Mouse (Mus musculus): ENCODE data around the gene 4933424G06Rik. TPM values are rescaled to one million over a fixed set of nuclear protein-coding genes. Genes with fewer than 3 reads are reported as not detected.
A peak's percentile ranks its signal among the peaks of the same experiment; 100 is the strongest.

4933424G06Rik gene
- polyA plus RNA-seq, 2 experiments = 0.10 TPM; not detected in 1

GRCm38 (mm10) chr1:36709055-36709853 is 695 bp upstream of the 4933424G06Rik start:
- peaks cover 12% of the 10 kb centered on the region for H3K4me1 ChIP-seq (ENCODE audit: control insufficient read depth, insufficient read depth, low read length)
- H3K27me3 ChIP-seq (ENCODE audit: control insufficient read depth, insufficient read depth, low read length) = no peaks in the 10 kb centered on the region
- DNase-seq (ENCODE audit: low spot score) = peak; percentile 46
- H3K9me3 ChIP-seq (ENCODE audit: control insufficient read depth, low read length) = no peaks in the 10 kb centered on the region
- no peak for TF ChIP-seq POLR2A (IDR thresholded peaks at IDR 0.05; ENCODE audit: borderline replicate concordance, extremely low read depth, insufficient read depth, insufficient read length)
- WGBS = under 1% methylated on average over 33 of the region's 33 CpGs
- ATAC-seq (ENCODE audit: low FRiP score, low read depth) = peak; percentile 73
- H3K36me3 ChIP-seq (ENCODE audit: control insufficient read depth, insufficient read depth, low read length) = peaks cover 32% of the 10 kb centered on the region
- peak overlapping the region; percentile 79 for H3K27ac ChIP-seq (replicated peaks; ENCODE audit: low read depth, low read length)
- peak overlapping the region; percentile 85 for H3K9ac ChIP-seq (ENCODE audit: low read depth, low read length, severe bottlenecking)
- peak overlapping the region; percentile 98 for H3K4me3 ChIP-seq (replicated peaks; ENCODE audit: low read length)
- peak overlapping the region; percentile 74 for H3K4me2 ChIP-seq (replicated peaks; ENCODE audit: low read depth, low read length, severe bottlenecking)

GRCm38 (mm10) chr1:36711104-36711503 is 1.2 kb downstream of the 4933424G06Rik start:
- DNase-seq (ENCODE audit: low spot score) = no peak
- Histone ChIP-seq H3K9ac (ENCODE audit: low read depth, low read length, severe bottlenecking) (no peak overlapping the region), H3K27me3 (ENCODE audit: control insufficient read depth, insufficient read depth, low read length) (no peaks in the 10 kb centered on the region), H3K4me1 (ENCODE audit: control insufficient read depth, insufficient read depth, low read length) (peaks cover 12% of the 10 kb centered on the region), H3K4me3 (replicated peaks; ENCODE audit: low read length) (no peak overlapping the region), H3K9me3 (ENCODE audit: control insufficient read depth, low read length) (no peaks in the 10 kb centered on the region), H3K27ac (replicated peaks; ENCODE audit: low read depth, low read length) (no peak overlapping the region), H3K36me3 (ENCODE audit: control insufficient read depth, insufficient read depth, low read length) (peaks cover 14% of the 10 kb centered on the region), H3K4me2 (replicated peaks; ENCODE audit: low read depth, low read length, severe bottlenecking) (no peak overlapping the region)
- TF ChIP-seq POLR2A (IDR thresholded peaks at IDR 0.05; ENCODE audit: borderline replicate concordance, extremely low read depth, insufficient read depth, insufficient read length) = no peak
- no peak for ATAC-seq (ENCODE audit: low FRiP score, low read depth)
- whole genome bisulfite sequencing = 93% methylated on average over 2 of the region's 2 CpGs

GRCm38 (mm10) chr1:36714311-36714710 is 4.4 kb downstream of the 4933424G06Rik start, which contains the start of gene Actr1b:
Gene Actr1b, minus strand, starts transcription at chr1:36714422.
- H3K36me3 ChIP-seq (ENCODE audit: control insufficient read depth, insufficient read depth, low read length) = no peaks in the 10 kb centered on the region
- no peaks in the 10 kb centered on the region for H3K4me1 ChIP-seq (ENCODE audit: control insufficient read depth, insufficient read depth, low read length)
- no peaks in the 10 kb centered on the region for H3K27me3 ChIP-seq (ENCODE audit: control insufficient read depth, insufficient read depth, low read length)
- DNase-seq (ENCODE audit: low spot score) = no peak
- no peaks in the 10 kb centered on the region for H3K9me3 ChIP-seq (ENCODE audit: control insufficient read depth, low read length)
- 81% methylated on average over 5 of the region's 5 CpGs for WGBS
- no peak for TF ChIP-seq POLR2A (IDR thresholded peaks at IDR 0.05; ENCODE audit: borderline replicate concordance, extremely low read depth, insufficient read depth, insufficient read length)
- H3K4me2 ChIP-seq (replicated peaks; ENCODE audit: low read depth, low read length, severe bottlenecking) = no peak within 1 kb of the TSS
- no peak for ATAC-seq (ENCODE audit: low FRiP score, low read depth)
- no peak within 1 kb of the TSS for H3K9ac ChIP-seq (ENCODE audit: low read depth, low read length, severe bottlenecking)
- H3K27ac ChIP-seq (replicated peaks; ENCODE audit: low read depth, low read length) = no peak within 1 kb of the TSS
- H3K4me3 ChIP-seq (replicated peaks; ENCODE audit: low read length) = no peak within 1 kb of the TSS

GRCm38 (mm10) chr1:36718786-36719185 is 8.8 kb downstream of the 4933424G06Rik start:
- no peak for ATAC-seq (ENCODE audit: low FRiP score, low read depth)
- H3K4me3 ChIP-seq (replicated peaks; ENCODE audit: low read length) = no peak overlapping the region
- peaks cover 11% of the 10 kb centered on the region for H3K4me1 ChIP-seq (ENCODE audit: control insufficient read depth, insufficient read depth, low read length)
- H3K27me3 ChIP-seq (ENCODE audit: control insufficient read depth, insufficient read depth, low read length) = no peaks in the 10 kb centered on the region
- no peak overlapping the region for H3K9ac ChIP-seq (ENCODE audit: low read depth, low read length, severe bottlenecking)
- H3K27ac ChIP-seq (replicated peaks; ENCODE audit: low read depth, low read length) = no peak overlapping the region
- no peaks in the 10 kb centered on the region for H3K9me3 ChIP-seq (ENCODE audit: control insufficient read depth, low read length)
- WGBS = 91% methylated on average over 1 of the region's 1 CpGs
- H3K36me3 ChIP-seq (ENCODE audit: control insufficient read depth, insufficient read depth, low read length) = no peaks in the 10 kb centered on the region
- DNase-seq (ENCODE audit: low spot score) = no peak
- no peak for TF ChIP-seq POLR2A (IDR thresholded peaks at IDR 0.05; ENCODE audit: borderline replicate concordance, extremely low read depth, insufficient read depth, insufficient read length)
- no peak overlapping the region for H3K4me2 ChIP-seq (replicated peaks; ENCODE audit: low read depth, low read length, severe bottlenecking)

GRCm38 (mm10) chr1:36723146-36724056 is 13.5 kb downstream of the 4933424G06Rik start:
- H3K27ac ChIP-seq (replicated peaks; ENCODE audit: low read depth, low read length) = peak overlapping the region; percentile 11
- H3K4me3 ChIP-seq (replicated peaks; ENCODE audit: low read length) = no peak overlapping the region
- no peaks in the 10 kb centered on the region for H3K27me3 ChIP-seq (ENCODE audit: control insufficient read depth, insufficient read depth, low read length)
- no peaks in the 10 kb centered on the region for H3K36me3 ChIP-seq (ENCODE audit: control insufficient read depth, insufficient read depth, low read length)
- WGBS = 29% methylated on average over 16 of the region's 16 CpGs
- H3K9me3 ChIP-seq (ENCODE audit: control insufficient read depth, low read length) = no peaks in the 10 kb centered on the region
- ATAC-seq (ENCODE audit: low FRiP score, low read depth) (peak; percentile 82), DNase-seq (ENCODE audit: low spot score) (peak; percentile 54)
- H3K9ac ChIP-seq (ENCODE audit: low read depth, low read length, severe bottlenecking) = no peak overlapping the region
- H3K4me1 ChIP-seq (ENCODE audit: control insufficient read depth, insufficient read depth, low read length) = peaks cover 20% of the 10 kb centered on the region
- no peak for TF ChIP-seq POLR2A (IDR thresholded peaks at IDR 0.05; ENCODE audit: borderline replicate concordance, extremely low read depth, insufficient read depth, insufficient read length)
- H3K4me2 ChIP-seq (replicated peaks; ENCODE audit: low read depth, low read length, severe bottlenecking) = no peak overlapping the region
